Mouse (Mus musculus) stomach, postnatal 0 days (tissue): ENCODE data around the gene Gm21987.

ENCODE experiments used
- CTCF ChIP-seq: IDR thresholded peaks from 2 replicates; pipeline ENCODE4 v1.5.1; 2016; ENCODE audit warnings: antibody characterized with exemption, low read depth, mild to moderate bottlenecking, moderate library complexity
- EP300 ChIP-seq: optimal IDR thresholded peaks from 2 replicates; pipeline ENCODE3; 2016; ENCODE audit warnings: antibody characterized with exemption

DNA sequence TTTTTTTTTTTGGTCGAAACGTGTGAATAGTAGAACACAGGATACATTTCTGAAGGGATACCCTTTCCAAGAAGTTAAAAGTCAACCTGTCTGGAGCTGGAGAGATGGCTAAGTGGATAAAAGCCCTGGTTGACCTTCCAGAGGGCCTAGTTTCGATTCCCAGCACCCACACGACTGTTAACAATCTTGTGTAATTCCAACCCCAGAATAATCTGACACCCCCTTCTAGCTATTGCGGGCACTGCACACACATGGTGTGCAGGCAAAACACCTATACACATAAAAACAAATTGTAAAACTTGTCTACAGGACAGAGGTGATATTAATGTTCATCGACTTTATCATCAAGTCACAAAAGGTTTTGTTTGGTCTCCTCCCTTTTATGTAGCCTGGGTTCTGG is 748 bp downstream of the Gm21987 start:
- TF ChIP-seq CTCF (no peak), EP300 (no peak)
